Mouse (Mus musculus) bone marrow, adult 2 months (tissue): ENCODE results near the gene Usp24.

Experiments used
- CTCF ChIP-seq: fragments of 200-500 bp; IDR thresholded peaks from 2 replicates; pipeline ENCODE4 v1.5.1; 2011; ENCODE audit warnings: low read length, control low read depth; ENCODE audit not compliant: control insufficient read depth, insufficient read depth
- POLR2A ChIP-seq: fragments of 200-500 bp; IDR thresholded peaks from 2 replicates; pipeline ENCODE4 v1.6.1; 2011; ENCODE audit warnings: low read depth, mild to moderate bottlenecking, control low read depth, low read length, borderline replicate concordance; ENCODE audit not compliant: control insufficient read depth

- TF ChIP-seq CTCF = no peak
- TF ChIP-seq POLR2A = no peak
Measured at GRCm38 (mm10) chr4:106419256-106419655, 103.2 kb downstream of the Usp24 start.
